Mouse (Mus musculus) CH12.LX (cell line): ENCODE measurements around the gene Arpp21.

Source experiments
- CTCF ChIP-seq, 2 experiments: IDR thresholded peaks in 1 of 2; conservative IDR thresholded peaks in 1 of 2; 2 replicates each; pipeline ENCODE4 v1.5.1; 2011 to 2012; ENCODE audit warnings: low read depth in 2 of 2, low read length in 2 of 2, improper control_type of control experiment in 1 of 2, inconsistent platforms in 1 of 2, mild to moderate bottlenecking in 1 of 2, moderate library complexity in 1 of 2
- JUN ChIP-seq: IDR thresholded peaks from 2 replicates; pipeline ENCODE4 v1.6.1; 2011; ENCODE audit warnings: low read depth, mild to moderate bottlenecking, low read length, improper control_type of control experiment, moderate library complexity; ENCODE audit not compliant: insufficient read depth
- POLR2A ChIP-seq: IDR thresholded peaks from 2 replicates; pipeline ENCODE4 v1.6.1; 2011; ENCODE audit warnings: low read depth, mild to moderate bottlenecking, improper control_type of control experiment, low read length
- TBP ChIP-seq: conservative IDR thresholded peaks from 2 replicates; pipeline ENCODE4 v1.6.1; 2011; ENCODE audit warnings: low read depth, low read length, improper control_type of control experiment
- USF1 ChIP-seq: IDR thresholded peaks from 2 replicates; pipeline ENCODE4 v1.6.1; 2014; ENCODE audit warnings: low read depth, mild to moderate bottlenecking, inconsistent platforms, low read length, improper control_type of control experiment
- ZC3H11A ChIP-seq: IDR thresholded peaks from 2 replicates; pipeline ENCODE4 v1.6.1; 2012; ENCODE audit warnings: low read depth, mild to moderate bottlenecking, inconsistent platforms, low read length, improper control_type of control experiment

- TF ChIP-seq TBP (no peak), CTCF (conservative IDR thresholded peaks at IDR 0.05 in 1 of 2, IDR thresholded peaks at IDR 0.05 in 1 of 2; ENCODE audit: low read depth in 2 of 2, low read length in 2 of 2) (no peak), USF1 (no peak), POLR2A (no peak), JUN (no peak), ZC3H11A (no peak)
These were observed 8.6 kb downstream of the Arpp21 start for GRCm38 (mm10) chr9:112227174-112227573.
